Mouse (Mus musculus): ENCODE data around the gene Kri1. TPM values are rescaled to one million over a fixed set of nuclear protein-coding genes. Genes with fewer than 3 reads are reported as not detected.
"Not testable (repeated sequence)": the region's sequence is repeated elsewhere in the genome, so short reads cannot be mapped to it uniquely, and the experiment has no call there.

Gene Kri1
- polyA plus RNA-seq, 1 experiment = 9.6 TPM

GRCm38 (mm10) chr9:21227342-21227741 lies 60.4 kb downstream of the Kri1 start:
- 4% methylated on average over 16 of the region's 16 CpGs for WGBS
- Histone ChIP-seq H3K36me3 (ENCODE audit: control insufficient read depth, insufficient read depth, low read length) (peaks cover 30% of the 10 kb centered on the region), H3K4me3 (ENCODE audit: low read depth, low read length) (peak overlapping the region; percentile 50), H3K4me1 (ENCODE audit: control insufficient read depth, insufficient read depth, insufficient read length, low read length) (peaks cover 11% of the 10 kb centered on the region), H3K27ac (ENCODE audit: insufficient read depth, low read depth, low read length) (peak overlapping the region; percentile 48; the same call in 1 of the 2 replicates), H3K27me3 (ENCODE audit: control insufficient read depth, insufficient read depth, low read length) (no peaks in the 10 kb centered on the region)
- TF ChIP-seq POLR2A (IDR thresholded peaks at IDR 0.05; ENCODE audit: low read depth, low read length) (no peak), CTCF (IDR thresholded peaks at IDR 0.05; ENCODE audit: extremely low read depth, insufficient read length, insufficient replicate concordance, low read depth, low read length) (no peak)

DNA sequence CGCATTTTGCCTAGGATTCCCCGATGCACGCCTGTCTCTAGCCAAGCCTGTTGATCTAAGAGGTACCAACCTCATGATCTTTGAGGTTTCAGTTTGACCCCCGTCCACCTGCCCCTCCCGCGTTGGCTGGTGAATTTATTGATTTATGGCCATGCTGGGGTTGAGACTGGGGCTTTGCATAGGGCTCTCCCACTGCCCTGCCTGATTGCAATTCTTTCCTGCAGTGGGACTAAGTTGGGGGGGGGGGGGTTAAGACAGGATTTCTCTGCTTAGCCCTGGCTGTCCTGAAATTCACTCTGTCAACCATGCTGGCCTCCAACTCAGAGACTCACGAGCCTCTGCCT lies 62.4 kb downstream of the Kri1 start:
- Histone ChIP-seq H3K4me3 (ENCODE audit: low read depth, low read length) (peak overlapping the region; percentile 63), H3K27me3 (ENCODE audit: control insufficient read depth, insufficient read depth, low read length) (no peaks in the 10 kb centered on the region), H3K27ac (ENCODE audit: insufficient read depth, low read depth, low read length) (peak overlapping the region; percentile 19), H3K4me1 (ENCODE audit: control insufficient read depth, insufficient read depth, insufficient read length, low read length) (peaks cover 14% of the 10 kb centered on the region), H3K36me3 (ENCODE audit: control insufficient read depth, insufficient read depth, low read length) (peaks cover 11% of the 10 kb centered on the region)
- 6% methylated on average over 7 of the region's 7 CpGs for WGBS
- TF ChIP-seq POLR2A (IDR thresholded peaks at IDR 0.05; ENCODE audit: low read depth, low read length) = no peak
- TF ChIP-seq CTCF (IDR thresholded peaks at IDR 0.05; ENCODE audit: extremely low read depth, insufficient read length, insufficient replicate concordance, low read depth, low read length) = no peak

- H3K27me3 ChIP-seq (ENCODE audit: control insufficient read depth, insufficient read depth, low read length) = no peaks in the 10 kb centered on the region
- H3K27ac ChIP-seq (ENCODE audit: insufficient read depth, low read depth, low read length) = peak overlapping the region; percentile 19
- no peak for TF ChIP-seq POLR2A (IDR thresholded peaks at IDR 0.05; ENCODE audit: low read depth, low read length)
- peak; percentile 27; the same call in 1 of the 2 replicates for TF ChIP-seq CTCF (IDR thresholded peaks at IDR 0.05; ENCODE audit: extremely low read depth, insufficient read length, insufficient replicate concordance, low read depth, low read length)
- 18% methylated on average over 26 of the region's 26 CpGs for WGBS
- H3K4me1 ChIP-seq (ENCODE audit: control insufficient read depth, insufficient read depth, insufficient read length, low read length) = peaks cover 14% of the 10 kb centered on the region
- peak overlapping the region; percentile 63 for H3K4me3 ChIP-seq (ENCODE audit: low read depth, low read length)
- H3K36me3 ChIP-seq (ENCODE audit: control insufficient read depth, insufficient read depth, low read length) = peaks cover 6% of the 10 kb centered on the region
Observed at GRCm38 (mm10) chr9:21224576-21225414, 63.0 kb downstream of the Kri1 start.

- H3K4me1 ChIP-seq (ENCODE audit: control insufficient read depth, insufficient read depth, insufficient read length, low read length) = peaks cover 14% of the 10 kb centered on the region
- TF ChIP-seq CTCF (IDR thresholded peaks at IDR 0.05; ENCODE audit: extremely low read depth, insufficient read length, insufficient replicate concordance, low read depth, low read length) = no peak
- no peak for TF ChIP-seq POLR2A (IDR thresholded peaks at IDR 0.05; ENCODE audit: low read depth, low read length)
- H3K27me3 ChIP-seq (ENCODE audit: control insufficient read depth, insufficient read depth, low read length) = no peaks in the 10 kb centered on the region
- no peaks in the 10 kb centered on the region for H3K36me3 ChIP-seq (ENCODE audit: control insufficient read depth, insufficient read depth, low read length)
- H3K27ac ChIP-seq (ENCODE audit: insufficient read depth, low read depth, low read length) = no peak overlapping the region
- 94% methylated on average over 6 of the region's 6 CpGs for WGBS
- no peak overlapping the region for H3K4me3 ChIP-seq (ENCODE audit: low read depth, low read length)
Observed at GRCm38 (mm10) chr9:21223906-21224305, 63.9 kb downstream of the Kri1 start.

- peaks cover 14% of the 10 kb centered on the region for H3K4me1 ChIP-seq (ENCODE audit: control insufficient read depth, insufficient read depth, insufficient read length, low read length)
- not testable (repeated sequence) for H3K36me3 ChIP-seq (ENCODE audit: control insufficient read depth, insufficient read depth, low read length); H3K27me3 ChIP-seq (ENCODE audit: control insufficient read depth, insufficient read depth, low read length); H3K27ac ChIP-seq (ENCODE audit: insufficient read depth, low read depth, low read length); H3K4me3 ChIP-seq (ENCODE audit: low read depth, low read length)
- WGBS = 37% methylated on average over 2 of the region's 2 CpGs
Observed at GRCm38 (mm10) chr9:21223490-21223889, 64.3 kb downstream of the Kri1 start.

Other genes with a start within 250 kb of the Kri1 start
- 0.80 TPM in 1 of 2 replicates, not detected in the other for gene Zglp1, start 220.9 kb downstream of the Kri1 start, polyA plus RNA-seq (2012; rRNA removed)
- 0.09 and 0.16 TPM in 2 replicates for gene Gm49373, start 214.9 kb downstream of the Kri1 start, polyA plus RNA-seq (2012; rRNA removed)
- gene Fdx1l, start 214.4 kb downstream of the Kri1 start, polyA plus RNA-seq (2012; rRNA removed) = 37.0 and 60.8 TPM in 2 replicates
- gene Gm38431, start 196.0 kb downstream of the Kri1 start, polyA plus RNA-seq (2012; rRNA removed) = 6.2 and 21.8 TPM in 2 replicates
- 34.2 and 90.8 TPM in 2 replicates for gene Raver1, start 196.0 kb downstream of the Kri1 start, polyA plus RNA-seq (2012; rRNA removed)
- gene Tyk2, start 156.7 kb downstream of the Kri1 start, polyA plus RNA-seq (2012; rRNA removed) = 16.3 and 31.2 TPM in 2 replicates
- gene Cdc37, start 138.0 kb downstream of the Kri1 start, polyA plus RNA-seq (2012; rRNA removed) = 14.4 and 24.9 TPM in 2 replicates
- 5.1 and 7.1 TPM in 2 replicates for gene Pde4a, start 122.3 kb downstream of the Kri1 start, polyA plus RNA-seq (2012; rRNA removed)
- 56.6 and 103 TPM in 2 replicates for gene Keap1, start 48.6 kb downstream of the Kri1 start, polyA plus RNA-seq (2012; rRNA removed)
- gene S1pr5, start 39.5 kb downstream of the Kri1 start, polyA plus RNA-seq (2012; rRNA removed) = 0.08 and 0.18 TPM in 2 replicates
- 70.1 and 144 TPM in 2 replicates for gene Atg4d, start 22.7 kb downstream of the Kri1 start, polyA plus RNA-seq (2012; rRNA removed)
- 11.0 and 27.1 TPM in 2 replicates for gene Cdkn2d, start 3.4 kb upstream of the Kri1 start, polyA plus RNA-seq (2012; rRNA removed)
- 36.4 and 69.5 TPM in 2 replicates for gene Ap1m2, start 24.4 kb upstream of the Kri1 start, polyA plus RNA-seq (2012; rRNA removed)
- 11.9 and 12.7 TPM in 2 replicates for gene Slc44a2, start 32.7 kb upstream of the Kri1 start, polyA plus RNA-seq (2012; rRNA removed)
- gene Ilf3, start 79.9 kb upstream of the Kri1 start, polyA plus RNA-seq (2012; rRNA removed) = 18.8 and 30.7 TPM in 2 replicates
- gene Qtrt1, start 123.9 kb upstream of the Kri1 start, polyA plus RNA-seq (2012; rRNA removed) = 30.1 and 32.8 TPM in 2 replicates
- 179 and 517 TPM in 2 replicates for gene Dnm2, start 136.9 kb upstream of the Kri1 start, polyA plus RNA-seq (2012; rRNA removed)
- gene Tmed1, start 222.3 kb upstream of the Kri1 start, polyA plus RNA-seq (2012; rRNA removed) = 7.5 and 10.8 TPM in 2 replicates
- gene AB124611, start 238.2 kb upstream of the Kri1 start, polyA plus RNA-seq (2012; rRNA removed) = 1.2 and 1.4 TPM in 2 replicates

Data from small intestine, adult 2 months (tissue).